17 mouse cellular contexts compared by ENCODE assay signal in genomic region chr14:52005616-52006015, GRCm38 (mm10). TPM values are rescaled to one million over a fixed set of nuclear protein-coding genes. Genes with fewer than 3 reads are reported as not detected.
DNase-seq lines count a peak whose midpoint lies in the region; ATAC-seq lines count a peak whose summit lies in the region.
"Had no signal": no experiment of that assay in that cellular context is flagged by ENCODE, and none has a peak within 500 bp of the region (broad histone marks: within the 10 kb centered on the region; RNA-seq: fewer than 3 reads in every experiment).

No protein-coding gene starts in this region.

- peaks cover 70% of the 10 kb centered on the region for H3K36me3 ChIP-seq in forebrain, embryonic 13.5 days (ENCODE audit: poor library complexity, severe bottlenecking)
- peaks cover 25% of the 10 kb centered on the region for H3K36me3 ChIP-seq in forebrain, embryonic 11.5 days (ENCODE audit: control insufficient read depth, insufficient read depth, low read length)
- H3K36me3 ChIP-seq in hindbrain, embryonic 13.5 days: peaks cover 74% of the 10 kb centered on the region
- H3K36me3 ChIP-seq in hindbrain, embryonic 16.5 days (ENCODE audit: control insufficient read depth, insufficient read depth, low read length): peaks cover 39% of the 10 kb centered on the region
- peaks cover 74% of the 10 kb centered on the region for H3K36me3 ChIP-seq in forebrain, embryonic 14.5 days (ENCODE audit: control insufficient read depth, insufficient read depth, low read length)
- H3K36me3 ChIP-seq in midbrain, embryonic 14.5 days (ENCODE audit: control insufficient read depth, insufficient read depth, low read length): peaks cover 67% of the 10 kb centered on the region

- H3K9ac ChIP-seq in forebrain, embryonic 13.5 days: peak overlapping the region; percentile 32; the same call in 1 of the 2 replicates
- no peak overlapping the region for H3K9ac ChIP-seq in forebrain, embryonic 11.5 days (ENCODE audit: low read length)
- H3K9ac ChIP-seq in hindbrain, embryonic 13.5 days: peak overlapping the region; percentile 56; the same call in 1 of the 2 replicates
- H3K9ac ChIP-seq in hindbrain, embryonic 16.5 days (ENCODE audit: low read depth, low read length): no peak overlapping the region
- H3K9ac ChIP-seq in forebrain, embryonic 14.5 days (ENCODE audit: low read length): peak overlapping the region; percentile 22; the same call in 1 of the 2 replicates
- H3K9ac ChIP-seq in midbrain, embryonic 14.5 days (replicated peaks; ENCODE audit: low read length): no peak overlapping the region
- H3K9ac ChIP-seq: embryonic facial prominence, embryonic 15.5 days had no signal

- H3K4me1 ChIP-seq in forebrain, embryonic 13.5 days: peaks cover 73% of the 10 kb centered on the region
- H3K4me1 ChIP-seq in forebrain, embryonic 11.5 days (replicated peaks; ENCODE audit: control insufficient read depth, insufficient read depth, low read length): peaks cover 40% of the 10 kb centered on the region
- H3K4me1 ChIP-seq in hindbrain, embryonic 13.5 days (replicated peaks): peaks cover 64% of the 10 kb centered on the region
- H3K4me1 ChIP-seq in hindbrain, embryonic 16.5 days (ENCODE audit: control insufficient read depth, insufficient read depth, low read depth, low read length): peaks cover 48% of the 10 kb centered on the region
- peaks cover 33% of the 10 kb centered on the region for H3K4me1 ChIP-seq in forebrain, embryonic 14.5 days (ENCODE audit: control insufficient read depth, insufficient read depth, low read length)
- peaks cover 50% of the 10 kb centered on the region for H3K4me1 ChIP-seq in midbrain, embryonic 14.5 days (ENCODE audit: control insufficient read depth, insufficient read depth, low read length)

- H3K4me3 ChIP-seq in forebrain, embryonic 13.5 days: no peak overlapping the region
- no peak overlapping the region for H3K4me3 ChIP-seq in forebrain, embryonic 11.5 days (ENCODE audit: low read depth, low read length)
- no peak overlapping the region for H3K4me3 ChIP-seq in hindbrain, embryonic 13.5 days
- no peak overlapping the region for H3K4me3 ChIP-seq in hindbrain, embryonic 16.5 days (ENCODE audit: low read length)
- no peak overlapping the region for H3K4me3 ChIP-seq in forebrain, embryonic 14.5 days (ENCODE audit: low read depth, low read length)
- no peak overlapping the region for H3K4me3 ChIP-seq in midbrain, embryonic 14.5 days (replicated peaks; ENCODE audit: low read depth, low read length)
- H3K4me3 ChIP-seq: embryonic facial prominence, embryonic 15.5 days; neural tube, embryonic 13.5 days had no signal

- ATAC-seq in forebrain, embryonic 13.5 days: no peak
- no peak for ATAC-seq in forebrain, embryonic 11.5 days (replicated peaks; ENCODE audit: low FRiP score)
- no peak for ATAC-seq in hindbrain, embryonic 13.5 days (ENCODE audit: low FRiP score)
- ATAC-seq in hindbrain, embryonic 16.5 days: no peak
- no peak for ATAC-seq in forebrain, embryonic 14.5 days
- ATAC-seq in midbrain, embryonic 14.5 days (ENCODE audit: low FRiP score, low TSS enrichment): no peak

- no peaks in the 10 kb centered on the region for H3K27me3 ChIP-seq in forebrain, embryonic 13.5 days
- H3K27me3 ChIP-seq in forebrain, embryonic 11.5 days (ENCODE audit: control insufficient read depth, insufficient read depth, low read length): no peaks in the 10 kb centered on the region
- H3K27me3 ChIP-seq in hindbrain, embryonic 13.5 days: no peaks in the 10 kb centered on the region
- H3K27me3 ChIP-seq in hindbrain, embryonic 16.5 days (replicated peaks; ENCODE audit: control insufficient read depth, insufficient read depth, low read length): no peaks in the 10 kb centered on the region
- no peaks in the 10 kb centered on the region for H3K27me3 ChIP-seq in forebrain, embryonic 14.5 days (replicated peaks; ENCODE audit: control insufficient read depth, insufficient read depth, low read length)
- H3K27me3 ChIP-seq in midbrain, embryonic 14.5 days (ENCODE audit: control insufficient read depth, insufficient read depth, low read length): no peaks in the 10 kb centered on the region
- H3K27me3 ChIP-seq: CH12.LX; embryonic facial prominence, embryonic 15.5 days; neural tube, embryonic 13.5 days had no signal

- no peak for DNase-seq in forebrain, embryonic 11.5 days (ENCODE audit: low spot score)
- no peak for DNase-seq in forebrain, embryonic 14.5 days (ENCODE audit: low spot score)
- DNase-seq in midbrain, embryonic 14.5 days: no peak
- no peak for DNase-seq in cerebellum, adult 11-12 months
- DNase-seq in spleen, postnatal 4 days (ENCODE audit: low spot score in 2 of 2): no peak
- DNase-seq: kidney, adult 9 months; lung, postnatal 36 days; right cerebral cortex, postnatal 4 days had no signal

- WGBS in forebrain, embryonic 13.5 days: 74% methylated on average over 6 of the region's 6 CpGs
- WGBS in forebrain, embryonic 11.5 days: 74% methylated on average over 6 of the region's 6 CpGs
- 84% methylated on average over 6 of the region's 6 CpGs for WGBS in hindbrain, embryonic 13.5 days
- WGBS in hindbrain, embryonic 16.5 days: 77% methylated on average over 6 of the region's 6 CpGs
- WGBS in forebrain, embryonic 14.5 days: 80% methylated on average over 6 of the region's 6 CpGs
- 75% methylated on average over 6 of the region's 6 CpGs for WGBS in midbrain, embryonic 14.5 days

- no peaks in the 10 kb centered on the region for H3K9me3 ChIP-seq in forebrain, embryonic 13.5 days (replicated peaks)
- H3K9me3 ChIP-seq in forebrain, embryonic 11.5 days (ENCODE audit: control insufficient read depth, low read length): no peaks in the 10 kb centered on the region
- H3K9me3 ChIP-seq in hindbrain, embryonic 13.5 days: no peaks in the 10 kb centered on the region
- H3K9me3 ChIP-seq in hindbrain, embryonic 16.5 days (ENCODE audit: control insufficient read depth, low read length): no peaks in the 10 kb centered on the region
- H3K9me3 ChIP-seq in forebrain, embryonic 14.5 days (replicated peaks; ENCODE audit: control insufficient read depth, low read length): no peaks in the 10 kb centered on the region
- H3K9me3 ChIP-seq in midbrain, embryonic 14.5 days (ENCODE audit: control insufficient read depth, low read length): no peaks in the 10 kb centered on the region
- H3K9me3 ChIP-seq: embryonic facial prominence, embryonic 15.5 days; neural tube, embryonic 13.5 days had no signal

- no peak overlapping the region for H3K4me2 ChIP-seq in forebrain, embryonic 13.5 days
- no peak overlapping the region for H3K4me2 ChIP-seq in forebrain, embryonic 11.5 days (ENCODE audit: low read depth, low read length, severe bottlenecking)
- no peak overlapping the region for H3K4me2 ChIP-seq in hindbrain, embryonic 13.5 days
- no peak overlapping the region for H3K4me2 ChIP-seq in hindbrain, embryonic 16.5 days (ENCODE audit: low read length)
- no peak overlapping the region for H3K4me2 ChIP-seq in forebrain, embryonic 14.5 days (ENCODE audit: low read length)
- H3K4me2 ChIP-seq in midbrain, embryonic 14.5 days (ENCODE audit: low read length): no peak overlapping the region
- H3K4me2 ChIP-seq: embryonic facial prominence, embryonic 15.5 days; neural tube, embryonic 13.5 days had no signal

- peak overlapping the region; percentile 93 for H3K27ac ChIP-seq in forebrain, embryonic 13.5 days
- no peak overlapping the region; the same call in 1 of the 2 replicates for H3K27ac ChIP-seq in forebrain, embryonic 11.5 days (ENCODE audit: low read depth, low read length)
- peak overlapping the region; percentile 92; the same call in 1 of the 2 replicates for H3K27ac ChIP-seq in hindbrain, embryonic 13.5 days
- H3K27ac ChIP-seq in hindbrain, embryonic 16.5 days (ENCODE audit: low read depth, low read length): no peak overlapping the region
- H3K27ac ChIP-seq in forebrain, embryonic 14.5 days (ENCODE audit: low read depth, low read length): peak overlapping the region; percentile 44; the same call in 1 of the 2 replicates
- H3K27ac ChIP-seq in midbrain, embryonic 14.5 days (replicated peaks; ENCODE audit: low read depth, low read length): peak overlapping the region; percentile 90
- H3K27ac ChIP-seq: embryonic facial prominence, embryonic 15.5 days had no signal

RNA-seq across cellular contexts. Expression of gene Tmem253, which starts 9.8 kb away (rescaled TPM):
- 0.63 and 0.96 TPM in 2 replicates for polyA plus RNA-seq in forebrain, embryonic 13.5 days (2015; fragmentation: Nextera tagmentation; extraction: Ambion mirVana)
- 0.92 and 0.95 TPM in 2 replicates for polyA plus RNA-seq in forebrain, embryonic 11.5 days (2014; fragmentation: Nextera tagmentation; extraction: Ambion mirVana)
- polyA plus RNA-seq in hindbrain, embryonic 13.5 days (2015; fragmentation: Nextera tagmentation; extraction: Ambion mirVana): 0.79 and 0.84 TPM in 2 replicates
- 0.39 and 0.51 TPM in 2 replicates for polyA plus RNA-seq in hindbrain, embryonic 16.5 days (2015; fragmentation: Nextera tagmentation; extraction: Ambion mirVana)
- polyA plus RNA-seq in forebrain, embryonic 14.5 days (2014; fragmentation: Nextera tagmentation; extraction: Ambion mirVana): 0.46 and 0.56 TPM in 2 replicates
- 0.37 and 0.39 TPM in 2 replicates for polyA plus RNA-seq in midbrain, embryonic 14.5 days (2014; fragmentation: Nextera tagmentation; extraction: Ambion mirVana)
- polyA plus RNA-seq: neural tube, embryonic 13.5 days had no signal

RNA-seq across cellular contexts. Expression of gene Zfp219, which starts 14.9 kb away (rescaled TPM):
- 52.3 and 58.6 TPM in 2 replicates for polyA plus RNA-seq in forebrain, embryonic 13.5 days (2015; fragmentation: Nextera tagmentation; extraction: Ambion mirVana)
- 105 and 116 TPM in 2 replicates for polyA plus RNA-seq in forebrain, embryonic 11.5 days (2014; fragmentation: Nextera tagmentation; extraction: Ambion mirVana)
- 30.5 and 33.1 TPM in 2 replicates for polyA plus RNA-seq in hindbrain, embryonic 13.5 days (2015; fragmentation: Nextera tagmentation; extraction: Ambion mirVana)
- polyA plus RNA-seq in hindbrain, embryonic 16.5 days (2015; fragmentation: Nextera tagmentation; extraction: Ambion mirVana): 23.7 and 28.0 TPM in 2 replicates
- polyA plus RNA-seq in forebrain, embryonic 14.5 days (2014; fragmentation: Nextera tagmentation; extraction: Ambion mirVana): 41.0 and 42.0 TPM in 2 replicates
- 41.6 and 46.9 TPM in 2 replicates for polyA plus RNA-seq in midbrain, embryonic 14.5 days (2014; fragmentation: Nextera tagmentation; extraction: Ambion mirVana)

RNA-seq across cellular contexts. Expression of gene Arhgef40, which starts 21.1 kb away (rescaled TPM):
- polyA plus RNA-seq in forebrain, embryonic 13.5 days (2015; fragmentation: Nextera tagmentation; extraction: Ambion mirVana): 75.9 and 84.7 TPM in 2 replicates
- 93.3 and 99.7 TPM in 2 replicates for polyA plus RNA-seq in forebrain, embryonic 11.5 days (2014; fragmentation: Nextera tagmentation; extraction: Ambion mirVana)
- polyA plus RNA-seq in hindbrain, embryonic 13.5 days (2015; fragmentation: Nextera tagmentation; extraction: Ambion mirVana): 76.8 and 83.1 TPM in 2 replicates
- polyA plus RNA-seq in hindbrain, embryonic 16.5 days (2015; fragmentation: Nextera tagmentation; extraction: Ambion mirVana): 63.4 and 74.4 TPM in 2 replicates
- polyA plus RNA-seq in forebrain, embryonic 14.5 days (2014; fragmentation: Nextera tagmentation; extraction: Ambion mirVana): 49.5 and 51.1 TPM in 2 replicates
- 72.8 and 75.8 TPM in 2 replicates for polyA plus RNA-seq in midbrain, embryonic 14.5 days (2014; fragmentation: Nextera tagmentation; extraction: Ambion mirVana)

RNA-seq across cellular contexts. Expression of gene Olfr221, which starts 36.6 kb away (rescaled TPM):
- not detected in 2 replicates for polyA plus RNA-seq in forebrain, embryonic 13.5 days (2015; fragmentation: Nextera tagmentation; extraction: Ambion mirVana)
- not detected in 2 replicates for polyA plus RNA-seq in forebrain, embryonic 11.5 days (2014; fragmentation: Nextera tagmentation; extraction: Ambion mirVana)
- polyA plus RNA-seq in hindbrain, embryonic 13.5 days (2015; fragmentation: Nextera tagmentation; extraction: Ambion mirVana): not detected in 2 replicates
- polyA plus RNA-seq in hindbrain, embryonic 16.5 days (2015; fragmentation: Nextera tagmentation; extraction: Ambion mirVana): not detected in 2 replicates
- polyA plus RNA-seq in forebrain, embryonic 14.5 days (2014; fragmentation: Nextera tagmentation; extraction: Ambion mirVana): not detected in 2 replicates
- polyA plus RNA-seq in midbrain, embryonic 14.5 days (2014; fragmentation: Nextera tagmentation; extraction: Ambion mirVana): not detected in 2 replicates
- polyA plus RNA-seq: limb, embryonic 11.5 days; liver, embryonic 16.5 days; neural tube, embryonic 13.5 days; thymus, adult 2 months had no signal

Comparison
In these comparisons a context has a peak if more than half of its experiments do, and no peak if none do; other contexts are left out.
1. H3K27ac ChIP-seq: peak in forebrain, embryonic 13.5 days (single experiment), hindbrain, embryonic 13.5 days (single experiment), forebrain, embryonic 14.5 days (single experiment) and midbrain, embryonic 14.5 days (single experiment); none in forebrain, embryonic 11.5 days (single experiment) and hindbrain, embryonic 16.5 days (single experiment).
2. H3K9ac ChIP-seq: peak in forebrain, embryonic 13.5 days (single experiment), hindbrain, embryonic 13.5 days (single experiment) and forebrain, embryonic 14.5 days (single experiment); none in forebrain, embryonic 11.5 days (single experiment), hindbrain, embryonic 16.5 days (single experiment) and midbrain, embryonic 14.5 days (single experiment).